Mouse (Mus musculus) ovary, postnatal 36 days (tissue): Measurements from ENCODE around the gene Gpr137.

Experiments used
- DNase-seq: peaks from one replicate; pipeline ENCODE4 v3.0.0; 2022; ENCODE audit warnings: low spot score, mixed read lengths

Gene Gpr137

GRCm38 (mm10) chr19:6973581-6974190 lies 31.4 kb upstream of the Gpr137 start:
- DNase-seq: no peak

DNA sequence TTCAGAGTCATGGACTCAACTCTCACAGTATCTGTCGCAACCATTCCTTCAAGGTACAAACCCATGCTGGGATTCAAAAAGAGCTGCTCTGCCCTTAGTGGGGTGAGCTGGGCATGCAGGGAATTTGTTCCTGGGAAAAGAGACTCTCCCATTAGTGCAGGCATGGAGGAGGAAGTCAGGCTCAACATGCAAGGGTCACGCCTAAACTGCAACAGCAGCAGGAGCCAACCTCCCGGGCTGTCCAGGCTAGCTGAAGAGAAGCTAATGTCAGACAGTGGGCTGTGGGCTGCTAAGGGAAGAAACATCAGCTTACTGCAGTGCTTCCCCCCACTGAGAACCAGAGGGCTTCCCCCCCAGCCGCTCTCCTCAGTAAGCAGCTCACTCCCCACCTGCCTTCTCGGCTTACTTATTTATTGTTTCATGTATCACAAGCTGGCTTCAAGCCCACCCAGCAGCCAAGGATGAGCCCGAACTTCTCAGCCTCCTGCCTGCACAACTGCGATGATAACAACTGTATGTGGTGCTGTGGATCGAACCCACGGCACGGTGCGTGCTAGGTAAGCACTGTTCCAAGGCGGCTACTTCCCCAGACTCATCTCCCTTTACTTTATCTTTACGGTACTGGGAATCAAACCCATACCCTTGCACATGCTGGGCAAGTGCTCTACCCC lies 30.1 kb upstream of the Gpr137 start:
- DNase-seq: no peak

DNA sequence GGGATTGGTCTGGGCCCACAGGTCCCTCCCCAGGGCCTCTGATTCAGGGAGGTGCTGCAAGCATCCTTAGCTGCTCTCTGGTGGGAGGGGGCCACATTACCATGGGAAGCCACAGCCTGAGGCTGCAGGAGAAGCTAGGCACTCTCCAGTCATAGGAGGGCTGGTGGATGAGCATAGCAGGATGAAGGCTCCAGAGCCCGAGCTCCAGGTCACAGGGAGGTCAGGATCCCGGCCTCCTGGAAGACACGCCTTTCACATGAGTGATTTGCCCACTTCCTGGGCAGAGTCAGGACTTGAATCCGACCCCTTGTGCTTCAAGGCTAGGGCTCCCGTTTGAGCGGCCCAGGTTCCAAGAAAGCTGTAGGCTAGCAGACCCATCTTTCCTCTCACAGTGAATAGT lies 29.4 kb upstream of the Gpr137 start:
- DNase-seq: no peak

DNA sequence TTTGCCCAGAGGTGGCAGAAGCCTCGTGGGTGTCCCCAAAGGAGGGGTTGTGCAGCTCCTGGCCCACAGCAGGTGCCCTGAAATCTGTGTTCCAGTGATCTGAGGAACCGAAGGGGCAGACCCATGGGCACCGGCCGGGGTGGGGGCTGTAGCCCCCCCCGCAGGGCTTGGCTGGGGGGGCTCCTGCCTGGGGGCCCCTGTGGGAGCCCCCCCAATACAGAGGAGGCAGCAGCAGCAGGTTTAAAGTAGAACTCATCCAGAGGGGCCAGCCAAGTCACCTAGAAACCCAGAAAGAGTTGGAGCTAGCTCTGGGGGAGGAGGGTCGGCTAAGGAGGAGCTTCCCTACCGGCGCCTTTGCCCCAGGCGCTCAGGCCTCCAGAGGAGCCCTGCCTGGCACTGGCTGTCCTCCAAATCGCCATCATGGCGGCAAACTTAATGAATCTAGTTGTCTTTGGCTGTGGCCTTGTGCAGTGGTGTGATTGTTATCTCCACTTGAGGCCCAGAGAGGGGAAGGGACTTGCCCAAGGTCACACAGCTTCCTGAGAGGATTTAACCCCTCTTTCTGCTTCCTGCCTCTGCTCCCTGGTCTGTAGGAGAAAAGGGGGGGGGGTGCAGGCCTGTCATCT lies 28.3 kb upstream of the Gpr137 start:
- DNase-seq: peak; percentile 48

- DNase-seq: peak; percentile 83
Measured at GRCm38 (mm10) chr19:6969665-6970381, 27.5 kb upstream of the Gpr137 start.

DNA sequence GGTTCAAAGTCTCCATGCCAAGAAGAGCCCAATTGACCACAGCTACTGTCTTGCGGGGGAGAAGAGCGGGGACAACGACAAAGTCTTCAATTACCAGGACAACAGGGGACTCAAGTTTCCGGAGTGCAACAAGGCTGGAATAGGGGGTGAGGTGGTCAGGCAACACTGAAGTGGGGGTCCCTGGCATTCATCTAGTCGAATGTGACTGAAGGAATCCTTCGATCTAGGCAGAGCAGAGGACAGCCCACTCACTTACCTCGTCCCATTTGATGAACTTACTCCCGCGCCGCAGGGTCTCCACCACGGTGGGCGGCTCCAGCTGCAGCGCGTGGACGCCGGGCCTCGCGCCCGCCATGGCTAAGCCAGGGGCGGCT lies 27.0 kb upstream of the Gpr137 start:
- no peak for DNase-seq

DNA sequence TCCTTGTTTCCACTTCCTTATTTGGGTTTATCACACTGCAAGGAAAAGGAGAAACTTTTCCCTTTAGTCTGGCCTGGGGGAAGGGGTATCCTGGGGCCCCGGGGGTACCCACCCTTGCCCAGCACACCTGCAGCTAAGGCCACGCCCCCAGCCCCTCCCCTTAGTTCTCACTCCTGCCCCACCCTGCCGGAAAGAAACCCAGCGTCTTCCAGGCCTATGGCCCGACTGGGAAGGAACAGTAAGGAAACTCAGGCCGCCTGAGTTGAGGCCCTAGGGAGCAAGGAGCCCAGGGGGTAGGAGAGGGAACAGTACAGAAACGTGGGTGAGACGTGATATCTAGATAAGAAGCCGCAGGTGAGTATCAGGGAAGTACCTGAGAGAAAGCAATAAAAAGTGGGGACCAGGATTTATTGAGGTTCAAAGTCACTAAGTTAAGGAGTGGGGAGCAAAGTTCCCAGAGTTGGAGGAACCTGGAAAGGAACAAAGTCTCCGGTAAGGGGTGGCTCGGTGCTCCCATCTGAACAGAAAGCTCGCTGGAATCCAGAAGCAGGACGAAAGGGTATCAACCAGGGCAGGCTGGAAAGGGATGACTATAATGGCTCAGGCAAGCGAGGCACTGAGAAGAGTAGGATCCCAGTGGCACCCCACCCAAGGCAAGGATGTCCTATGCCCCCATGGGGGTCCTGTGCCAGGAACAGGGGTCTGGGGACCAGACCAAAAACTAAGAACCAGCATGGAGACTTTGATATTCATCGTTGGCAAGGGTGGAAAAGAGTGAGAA lies 26.4 kb upstream of the Gpr137 start:
- peak; percentile 43 for DNase-seq

GRCm38 (mm10) chr19:6956461-6956860 lies 14.2 kb upstream of the Gpr137 start:
- no peak for DNase-seq

- no peak for DNase-seq
Measured at GRCm38 (mm10) chr19:6955424-6955823, 13.1 kb upstream of the Gpr137 start.

DNA sequence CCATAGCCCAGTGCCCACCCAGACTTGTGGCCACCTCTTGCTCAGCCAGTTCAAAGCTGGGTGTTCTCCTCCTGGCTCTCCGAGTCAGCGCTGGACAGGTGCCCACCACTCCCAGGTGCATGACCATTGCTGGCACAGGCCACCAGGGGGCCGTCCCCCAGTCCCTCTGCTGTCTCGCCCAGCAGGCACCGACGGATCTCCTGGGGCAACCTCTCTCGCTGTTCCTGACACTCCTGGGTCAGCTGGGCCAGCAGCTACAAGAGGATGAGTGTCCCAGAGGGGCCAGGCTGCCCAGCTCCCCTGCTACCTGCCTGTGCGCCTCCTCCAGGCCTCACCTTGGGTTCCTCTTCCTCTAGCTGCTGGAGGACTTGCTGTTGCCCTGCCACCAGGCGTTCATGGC lies 11.8 kb upstream of the Gpr137 start:
- peak; percentile 69 for DNase-seq

DNA sequence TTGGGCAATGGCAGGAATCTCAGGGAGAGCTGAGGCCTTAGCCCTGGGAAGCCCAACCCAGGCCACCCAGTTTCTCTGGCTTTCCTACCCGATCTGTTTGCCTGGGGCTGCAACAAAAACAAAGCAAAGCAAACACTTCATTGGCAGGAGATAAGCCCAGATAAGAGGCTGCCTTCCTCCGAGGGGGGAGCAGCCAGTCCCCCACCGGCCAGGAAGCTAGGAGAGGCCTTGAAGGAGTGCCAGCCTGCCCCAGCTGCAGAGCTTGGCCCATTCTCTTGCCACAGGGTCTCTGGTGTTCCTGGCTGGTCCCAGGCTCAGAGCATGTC lies 10.4 kb upstream of the Gpr137 start:
- peak; percentile 84 for DNase-seq

DNA sequence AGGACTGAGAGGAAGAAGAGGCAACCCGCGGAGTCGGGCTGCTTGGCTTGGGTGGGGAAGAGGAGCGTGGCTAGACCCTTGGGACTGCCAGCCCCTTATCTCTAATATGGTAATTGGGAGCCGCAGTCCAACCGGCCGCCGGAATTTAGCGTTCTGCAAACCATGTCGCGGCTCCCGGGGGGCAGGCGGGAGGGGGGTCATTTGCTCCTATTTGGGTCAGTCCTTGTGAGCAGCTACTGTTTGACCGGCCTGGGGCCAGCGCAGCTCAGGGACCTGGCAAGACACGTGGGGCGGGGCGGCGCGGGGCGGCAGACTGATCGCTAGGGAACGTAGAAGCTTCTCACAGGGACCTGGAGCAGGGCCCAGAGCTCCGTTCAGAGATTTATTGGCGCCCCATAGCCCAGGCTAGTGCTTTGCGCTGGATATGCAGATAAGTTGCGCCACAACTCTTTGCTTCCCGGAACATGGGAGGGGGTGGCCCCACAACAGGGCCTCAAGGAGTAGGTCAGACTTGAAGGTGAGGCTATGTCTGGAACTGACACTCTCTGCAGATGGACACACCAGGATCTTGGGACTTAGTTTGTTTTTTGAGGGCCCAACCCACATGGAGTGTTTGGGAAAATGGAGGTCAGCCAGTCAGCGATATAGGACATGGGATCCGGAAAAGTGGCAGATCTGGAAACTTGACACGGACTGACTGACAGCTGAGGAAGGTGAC lies 9.9 kb upstream of the Gpr137 start:
- DNase-seq: peak; percentile 85

DNA sequence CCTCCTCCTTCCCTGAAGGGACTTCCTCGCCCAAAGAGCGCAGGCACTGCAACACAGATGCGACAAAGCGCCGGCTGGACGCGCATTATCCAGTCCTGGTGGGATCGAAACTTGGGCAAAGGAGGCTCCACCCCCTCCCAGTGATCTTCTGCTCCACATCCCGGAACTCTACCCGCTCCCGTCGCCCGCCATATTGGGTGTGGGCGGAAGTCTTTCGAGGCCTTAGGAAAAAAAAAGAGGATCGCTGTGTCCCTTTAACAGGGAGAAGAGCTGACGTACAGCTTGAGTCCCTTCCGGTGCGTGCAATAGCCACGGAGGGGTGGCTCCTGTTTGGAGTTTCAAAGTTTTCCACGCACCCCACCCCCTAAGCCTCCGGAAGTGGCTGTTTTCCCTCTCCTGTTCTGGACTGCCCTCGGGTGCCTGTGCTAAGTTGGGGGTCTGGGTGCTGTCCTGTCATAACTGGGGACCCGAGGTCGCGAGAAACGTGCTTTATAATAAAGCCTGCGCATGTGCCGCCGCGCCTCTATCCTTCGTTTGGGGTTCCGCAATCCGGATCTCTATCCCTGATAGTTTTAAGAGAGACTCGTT lies 9.2 kb upstream of the Gpr137 start:
- peak; percentile 92 for DNase-seq

DNA sequence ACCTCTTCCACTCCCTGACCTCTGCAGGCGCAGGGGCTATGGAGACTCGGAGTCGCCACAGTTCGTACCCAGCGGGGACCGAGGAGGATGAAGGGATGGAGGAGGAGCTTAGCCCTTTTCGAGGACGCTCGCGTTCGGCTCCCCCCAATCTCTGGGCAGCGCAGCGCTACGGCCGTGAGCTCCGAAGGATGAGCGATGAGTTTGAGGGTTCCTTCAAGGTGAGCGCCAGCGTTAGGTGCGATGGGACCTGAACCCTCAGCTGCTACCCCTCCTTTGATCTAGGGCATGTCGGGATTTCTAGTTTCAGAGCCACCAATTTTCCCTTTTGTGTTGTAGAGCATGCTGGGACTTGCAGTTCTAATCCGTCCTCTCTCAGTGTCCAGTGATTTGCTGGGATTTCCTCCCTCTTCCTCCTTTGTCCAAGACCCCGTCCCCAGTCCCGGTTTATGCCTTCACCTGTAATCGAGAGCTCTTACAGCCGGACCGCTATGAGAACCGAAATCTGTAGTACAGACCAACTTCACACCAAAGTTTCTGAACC lies 8.4 kb upstream of the Gpr137 start:
- peak; percentile 63 for DNase-seq

GRCm38 (mm10) chr19:6949951-6950350 lies 7.7 kb upstream of the Gpr137 start:
- DNase-seq: no peak

- no peak for DNase-seq
Measured at GRCm38 (mm10) chr19:6949532-6949931, 7.3 kb upstream of the Gpr137 start.

DNA sequence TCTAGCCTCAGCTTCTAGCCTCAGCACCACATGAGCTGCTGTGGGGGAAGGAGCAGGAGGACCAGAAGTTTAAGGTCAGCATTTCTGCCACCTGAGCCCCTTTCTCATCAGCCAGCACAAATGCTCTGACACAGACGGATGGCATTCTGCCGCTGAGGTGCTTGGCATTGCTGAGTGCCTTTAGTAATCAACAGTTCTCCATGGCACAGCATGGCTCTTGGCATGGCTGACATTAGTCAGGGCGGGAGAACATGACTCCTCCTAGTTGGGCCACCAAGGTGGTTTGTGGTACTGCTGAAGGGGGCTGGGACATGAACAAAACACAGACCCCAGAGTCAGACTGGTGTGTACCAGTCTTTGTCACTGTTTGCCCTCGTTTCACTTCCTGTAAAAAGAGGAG lies 5.9 kb upstream of the Gpr137 start:
- DNase-seq: no peak

DNA sequence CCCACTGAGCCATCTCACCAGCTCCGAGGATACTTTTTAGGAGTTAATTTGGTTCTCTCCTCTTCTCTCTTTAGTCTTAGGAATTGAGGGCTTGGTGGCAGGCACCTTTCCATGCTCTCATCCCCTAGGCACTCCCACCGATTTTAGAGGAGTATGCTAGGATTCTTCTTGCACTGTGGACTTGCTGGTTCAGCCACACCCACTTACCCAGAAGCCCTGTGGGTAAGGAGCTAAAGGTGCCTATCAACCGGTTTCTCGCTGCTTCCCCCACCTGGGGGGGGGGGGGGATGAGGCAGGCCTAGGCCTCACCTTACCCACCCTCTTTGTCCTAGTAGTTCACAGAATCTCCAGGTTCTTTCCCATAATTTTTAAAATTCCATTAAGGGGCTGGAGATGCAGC lies 5.5 kb upstream of the Gpr137 start:
- no peak for DNase-seq

- DNase-seq: no peak
Measured at GRCm38 (mm10) chr19:6943709-6944108, 1.4 kb upstream of the Gpr137 start.

- DNase-seq: no peak
Measured at GRCm38 (mm10) chr19:6942764-6943163, 484 bp upstream of the Gpr137 start.
